Mouse (Mus musculus): Measurements from ENCODE around the gene Tmem95. TPM values are rescaled to one million over a fixed set of nuclear protein-coding genes. Genes with fewer than 3 reads are reported as not detected.
A peak's percentile ranks its signal among the peaks of the same experiment; 100 is the strongest.
"Not testable (repeated sequence)": the region's sequence is repeated elsewhere in the genome, so short reads cannot be mapped to it uniquely, and the experiment has no call there.

Gene Tmem95
- polyA plus RNA-seq, 1 experiment from 2014 or later, result not detected

DNA sequence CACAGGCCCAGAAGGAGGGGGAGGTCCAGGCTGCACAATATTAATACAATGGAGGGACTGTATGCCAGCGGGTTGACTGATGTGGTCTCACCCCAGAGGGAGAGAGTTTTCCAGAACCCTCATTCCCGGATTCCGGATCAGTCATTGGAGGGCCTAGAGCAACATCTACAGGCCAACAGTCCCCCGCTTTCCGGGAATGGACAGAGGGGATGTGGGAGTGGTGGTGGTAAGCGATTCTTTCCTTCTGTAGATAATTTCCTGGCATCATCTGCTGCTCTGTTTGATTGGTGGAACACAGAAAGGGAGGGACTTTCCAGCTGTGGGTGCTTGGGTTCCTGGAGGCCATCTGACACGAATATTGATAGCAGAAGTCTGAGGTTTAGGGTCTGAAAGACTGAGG lies 1.6 kb downstream of the Tmem95 start:
- H3K4me1 ChIP-seq, result peaks cover 34% of the 10 kb centered on the region
- no peak overlapping the region for H3K4me3 ChIP-seq
- 44% methylated on average over 7 of the region's 7 CpGs for WGBS
- peak overlapping the region; percentile 70 for H3K27ac ChIP-seq
- no peak overlapping the region for H3K9ac ChIP-seq
- H3K36me3 ChIP-seq, result no peaks in the 10 kb centered on the region
- no peaks in the 10 kb centered on the region for H3K27me3 ChIP-seq
- no peak for ATAC-seq (ENCODE audit: insufficient number of reproducible peaks, insufficient read depth, low FRiP score, low TSS enrichment)
- no peaks in the 10 kb centered on the region for H3K9me3 ChIP-seq
- H3K4me2 ChIP-seq (replicated peaks), result no peak overlapping the region; the same call in 1 of the 2 replicates

DNA sequence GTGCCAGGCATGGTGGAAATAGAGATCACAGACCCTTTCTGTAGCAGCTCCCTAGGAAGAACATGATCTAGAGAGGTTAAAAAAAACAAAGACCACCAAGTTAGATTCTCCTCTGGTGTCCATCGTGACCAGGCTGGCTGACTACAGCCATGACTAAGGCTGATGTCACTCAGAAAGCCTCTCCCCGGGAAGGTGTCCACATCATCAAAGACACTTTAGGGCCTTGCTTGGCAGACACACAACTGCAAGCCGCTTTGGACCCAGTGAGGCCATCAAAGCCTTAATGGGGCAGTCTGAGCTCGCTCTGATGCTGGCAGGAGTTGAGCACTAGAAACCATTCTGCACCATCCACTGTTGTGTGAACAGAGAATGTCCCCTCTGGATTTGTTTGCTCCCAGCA lies 5.4 kb downstream of the Tmem95 start:
- Histone ChIP-seq H3K4me2 (replicated peaks) (no peak overlapping the region), H3K4me1 (peaks cover 20% of the 10 kb centered on the region), H3K9ac (no peak overlapping the region), H3K27ac (no peak overlapping the region), H3K36me3 (no peaks in the 10 kb centered on the region), H3K4me3 (no peak overlapping the region), H3K9me3 (no peaks in the 10 kb centered on the region), H3K27me3 (no peaks in the 10 kb centered on the region)
- 89% methylated on average over 4 of the region's 4 CpGs for WGBS
- ATAC-seq (ENCODE audit: insufficient number of reproducible peaks, insufficient read depth, low FRiP score, low TSS enrichment), result no peak

DNA sequence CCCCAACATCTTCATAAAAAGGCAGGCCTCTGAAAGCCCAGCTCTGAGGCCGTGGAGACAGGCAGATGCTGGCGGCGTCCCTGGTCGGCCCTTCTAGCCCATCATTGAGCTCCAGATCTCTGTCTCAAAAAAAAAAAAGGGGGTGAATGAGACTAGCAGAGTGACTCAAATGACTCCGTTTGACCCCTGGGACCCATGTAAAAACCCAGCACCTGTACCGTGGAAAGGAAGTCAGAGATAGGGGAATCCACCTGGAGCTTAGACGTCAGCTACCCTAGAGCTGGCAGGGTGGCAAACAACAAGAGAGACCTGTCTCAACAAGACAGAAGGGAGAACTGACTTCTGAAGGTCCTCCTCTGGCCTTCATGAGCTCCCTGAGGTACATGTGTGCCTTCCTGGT lies 6.0 kb downstream of the Tmem95 start:
- Histone ChIP-seq H3K36me3 (no peaks in the 10 kb centered on the region), H3K9ac (no peak overlapping the region), H3K4me2 (replicated peaks) (no peak overlapping the region), H3K27ac (no peak overlapping the region), H3K4me3 (no peak overlapping the region), H3K9me3 (no peaks in the 10 kb centered on the region), H3K4me1 (peaks cover 13% of the 10 kb centered on the region), H3K27me3 (no peaks in the 10 kb centered on the region)
- no peak for ATAC-seq (ENCODE audit: insufficient number of reproducible peaks, insufficient read depth, low FRiP score, low TSS enrichment)
- 86% methylated on average over 7 of the region's 7 CpGs for WGBS

DNA sequence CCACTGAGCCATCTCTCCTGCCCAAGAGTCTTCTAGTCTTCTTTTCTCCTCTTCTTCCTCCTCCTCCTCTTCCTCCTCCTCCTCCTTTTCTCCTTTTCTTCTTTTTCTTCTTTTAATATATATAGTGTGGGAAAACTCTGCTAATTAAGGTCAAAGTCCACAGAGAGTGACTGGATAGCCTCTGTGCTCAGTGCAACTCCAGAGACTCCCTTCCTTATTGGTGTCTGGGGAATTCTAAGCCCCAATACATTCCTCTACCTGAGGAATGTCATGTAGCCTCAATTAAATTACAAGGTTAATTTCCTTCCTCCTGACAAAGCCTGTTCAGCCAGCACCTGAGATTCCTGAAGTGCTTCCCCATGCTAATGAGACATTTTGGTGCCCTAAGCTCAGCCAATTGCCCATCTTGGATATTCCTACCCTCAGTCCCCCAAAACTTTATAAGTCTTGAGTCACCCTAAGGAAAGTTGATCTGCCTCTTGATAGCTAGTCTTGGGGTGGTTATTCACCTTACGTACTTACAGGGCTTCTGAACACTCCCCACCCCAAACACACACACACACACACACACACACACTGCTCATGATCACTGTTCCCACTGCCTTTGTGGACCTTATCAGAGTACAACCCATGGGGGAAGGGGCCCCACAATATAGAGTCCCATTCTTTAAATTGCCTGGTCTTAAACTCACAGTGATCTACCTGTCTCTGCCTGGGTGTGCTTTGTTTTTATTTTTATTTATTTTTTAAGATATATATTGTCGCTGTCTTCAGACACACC lies 7.3 kb downstream of the Tmem95 start:
- 90% methylated on average over 2 of the region's 2 CpGs for WGBS
- H3K36me3 ChIP-seq, result no peaks in the 10 kb centered on the region

DNA sequence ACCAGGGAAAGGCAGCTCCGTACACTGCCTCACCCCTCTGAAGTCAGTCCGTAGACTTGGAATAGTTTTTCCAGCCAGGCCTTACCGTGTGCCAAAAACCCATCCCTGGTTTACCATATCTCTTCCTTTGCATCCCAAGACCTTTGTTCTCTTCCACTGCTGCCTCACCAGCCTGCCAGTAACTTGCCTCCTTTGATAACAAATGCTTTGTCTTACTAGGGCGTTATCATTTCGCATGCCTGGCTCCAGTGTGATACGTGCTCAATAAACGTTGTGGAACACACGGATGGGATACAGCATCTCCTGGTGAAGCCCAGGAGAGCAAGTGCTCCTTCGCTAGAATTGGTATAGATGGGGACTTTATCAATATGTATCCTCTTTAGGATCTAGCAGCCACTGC lies 10.5 kb downstream of the Tmem95 start:
- no peaks in the 10 kb centered on the region for H3K9me3 ChIP-seq
- no peak overlapping the region for H3K4me3 ChIP-seq
- no peak overlapping the region for H3K4me2 ChIP-seq (replicated peaks)
- no peak overlapping the region for H3K27ac ChIP-seq
- H3K9ac ChIP-seq, result no peak overlapping the region
- no peaks in the 10 kb centered on the region for H3K27me3 ChIP-seq
- 76% methylated on average over 9 of the region's 9 CpGs for WGBS
- ATAC-seq (ENCODE audit: insufficient number of reproducible peaks, insufficient read depth, low FRiP score, low TSS enrichment), result no peak
- H3K36me3 ChIP-seq, result no peaks in the 10 kb centered on the region
- no peaks in the 10 kb centered on the region for H3K4me1 ChIP-seq

More for the DNA sequence above, 7.3 kb downstream of the Tmem95 start:
- H3K27ac ChIP-seq, result no peak overlapping the region
- H3K9me3 ChIP-seq, result no peaks in the 10 kb centered on the region
- no peak for ATAC-seq (ENCODE audit: insufficient number of reproducible peaks, insufficient read depth, low FRiP score, low TSS enrichment)
- no peak overlapping the region for H3K4me3 ChIP-seq
- H3K4me1 ChIP-seq, result no peaks in the 10 kb centered on the region; the same call in 1 of the 2 replicates
- no peak overlapping the region for H3K9ac ChIP-seq
- H3K27me3 ChIP-seq, result no peaks in the 10 kb centered on the region
- no peak overlapping the region for H3K4me2 ChIP-seq (replicated peaks)

DNA sequence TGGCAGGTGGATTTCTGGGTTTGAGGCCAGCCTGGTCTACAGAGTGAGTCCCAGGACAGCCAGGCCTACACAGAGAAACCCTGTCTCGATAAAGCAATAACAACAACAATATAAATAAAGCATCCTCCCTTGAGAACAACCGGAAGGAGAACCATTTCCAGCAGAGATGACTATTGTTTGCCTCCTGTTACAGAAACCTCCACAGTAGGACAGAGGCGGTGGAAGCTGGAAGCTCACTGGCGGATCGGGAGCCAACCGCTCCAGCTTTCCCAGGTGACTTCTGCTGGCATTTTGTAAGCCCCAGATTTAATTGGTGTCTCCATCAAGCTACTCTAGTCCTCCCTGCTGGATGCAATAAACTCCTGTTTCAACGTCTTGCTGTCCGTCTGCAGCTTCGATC lies 12.3 kb downstream of the Tmem95 start:
- Histone ChIP-seq H3K9me3 (no peaks in the 10 kb centered on the region), H3K36me3 (no peaks in the 10 kb centered on the region), H3K4me3 (no peak overlapping the region), H3K4me2 (replicated peaks) (no peak overlapping the region), H3K9ac (no peak overlapping the region), H3K27ac (no peak overlapping the region), H3K4me1 (no peaks in the 10 kb centered on the region), H3K27me3 (no peaks in the 10 kb centered on the region)
- 84% methylated on average over 9 of the region's 9 CpGs for WGBS
- no peak for ATAC-seq (ENCODE audit: insufficient number of reproducible peaks, insufficient read depth, low FRiP score, low TSS enrichment)

DNA sequence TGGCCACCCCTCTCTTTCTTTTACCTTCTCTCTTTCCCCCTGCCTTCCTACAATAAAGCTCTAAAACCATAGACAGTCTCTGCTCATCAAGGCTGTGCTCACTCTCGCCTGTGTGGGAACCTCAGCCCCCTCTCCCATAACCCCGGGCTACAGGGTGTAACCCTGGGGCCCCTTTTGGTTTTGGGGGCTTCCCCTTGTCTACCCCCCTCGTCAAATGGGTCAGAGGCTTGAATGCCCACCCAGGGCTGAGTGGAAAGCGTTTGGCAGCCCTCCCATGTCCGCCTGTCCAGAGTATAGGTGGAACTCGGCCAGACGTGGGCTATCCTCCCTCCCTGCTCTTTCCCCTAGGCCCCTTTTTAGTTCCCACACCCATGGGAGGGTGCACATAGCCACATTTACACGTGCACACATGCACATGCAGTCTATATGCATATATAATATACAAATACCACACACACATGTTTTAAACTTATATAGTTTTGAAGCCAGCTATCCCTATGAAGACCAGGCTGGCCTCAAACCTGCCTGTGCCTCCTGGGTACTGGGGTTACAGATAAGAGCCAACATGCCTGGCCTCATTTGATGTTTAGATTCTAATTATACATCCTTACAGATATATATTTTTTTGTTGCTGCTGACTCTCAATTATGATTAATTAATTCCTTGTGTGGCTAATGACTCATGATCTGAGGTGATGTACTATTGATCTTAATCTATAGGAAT lies 13.5 kb downstream of the Tmem95 start:
- Histone ChIP-seq H3K36me3 (no peaks in the 10 kb centered on the region), H3K9ac (no peak overlapping the region), H3K9me3 (no peaks in the 10 kb centered on the region), H3K27ac (no peak overlapping the region), H3K4me1 (no peaks in the 10 kb centered on the region), H3K4me2 (replicated peaks) (no peak overlapping the region), H3K4me3 (no peak overlapping the region), H3K27me3 (peaks cover under 1% of the 10 kb centered on the region)
- no peak for ATAC-seq (ENCODE audit: insufficient number of reproducible peaks, insufficient read depth, low FRiP score, low TSS enrichment)
- 58% methylated on average over 8 of the region's 8 CpGs for WGBS

DNA sequence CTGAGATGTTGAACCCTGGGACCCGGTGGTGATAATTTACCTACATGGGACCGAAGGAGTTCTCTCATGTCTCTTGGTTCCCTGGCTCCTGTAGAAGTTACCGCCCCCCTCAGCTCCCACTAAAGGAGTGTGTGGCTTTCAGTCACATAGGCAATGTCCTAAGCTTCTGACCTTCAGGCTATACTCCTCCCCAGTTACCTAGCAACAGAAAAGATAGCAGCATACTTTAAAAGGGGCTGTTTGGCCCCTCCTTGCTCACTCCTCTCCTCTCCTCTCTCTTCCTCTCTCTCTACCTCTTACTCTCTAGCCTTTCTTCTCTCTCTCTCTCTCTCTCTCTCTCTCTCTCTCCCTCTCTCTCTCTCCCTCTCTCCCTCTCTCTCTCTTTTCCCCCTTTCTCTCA lies 14.1 kb downstream of the Tmem95 start:
- not testable (repeated sequence) for H3K9ac ChIP-seq; H3K27ac ChIP-seq; H3K9me3 ChIP-seq; H3K36me3 ChIP-seq; H3K27me3 ChIP-seq; H3K4me2 ChIP-seq (replicated peaks); H3K4me1 ChIP-seq; ATAC-seq (ENCODE audit: insufficient number of reproducible peaks, insufficient read depth, low FRiP score, low TSS enrichment); H3K4me3 ChIP-seq
- 82% methylated on average over 3 of the region's 3 CpGs for WGBS

DNA sequence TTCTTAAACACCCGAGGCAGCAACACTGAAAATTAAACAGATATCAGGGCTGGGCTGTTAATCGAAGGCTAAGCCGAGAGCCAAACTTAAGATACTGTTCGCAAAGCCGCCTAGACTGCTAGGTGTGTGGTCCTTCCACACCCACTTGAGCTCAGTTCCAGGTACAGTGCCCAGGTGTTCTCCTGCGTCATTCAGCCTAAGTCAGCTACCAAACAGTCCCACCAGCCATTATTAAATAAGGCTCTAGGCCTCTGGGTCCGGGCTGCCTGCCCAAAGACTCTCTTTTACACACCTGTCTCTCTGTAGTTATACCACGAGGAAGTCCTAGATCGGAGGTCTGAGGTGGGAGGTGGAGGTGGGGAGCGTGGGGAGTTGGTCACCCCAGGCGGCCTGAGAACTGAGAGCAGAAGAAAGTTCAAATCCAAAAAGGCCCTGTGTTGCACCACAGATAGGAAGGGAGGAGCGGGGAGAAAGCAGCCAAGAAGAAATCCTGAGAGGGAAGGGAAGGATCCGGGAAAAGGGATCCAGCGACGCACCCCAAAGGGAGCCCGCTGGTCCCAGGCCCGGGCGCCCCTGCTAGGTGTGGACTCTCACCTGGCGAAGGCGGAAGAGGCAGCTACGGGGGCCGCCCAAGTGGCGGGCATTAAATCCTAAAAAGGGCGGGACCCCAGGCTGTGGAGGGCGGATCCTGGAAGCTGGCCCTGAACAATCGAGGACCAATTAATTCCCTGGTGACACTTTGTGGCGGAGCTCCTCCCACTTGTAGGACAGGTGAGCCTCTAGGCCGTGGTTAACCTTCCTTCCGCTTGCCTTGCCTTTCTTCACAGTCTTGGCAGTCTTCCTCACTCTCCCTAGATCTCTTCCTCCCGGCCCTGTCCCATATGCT lies 19.5 kb downstream of the Tmem95 start, which contains the start of gene Tnk1:
Gene Tnk1, minus strand, starts transcription at position 618 of the 886 bp plus-strand sequence.
- ATAC-seq (ENCODE audit: insufficient number of reproducible peaks, insufficient read depth, low FRiP score, low TSS enrichment), result no peak
- 0 out of 2 replicates have a peak within 1 kb of the TSS, but pooled peaks have one; percentile 8 for H3K4me3 ChIP-seq
- H3K36me3 ChIP-seq, result no peaks in the 10 kb centered on the region
- peaks cover 20% of the 10 kb centered on the region for H3K27me3 ChIP-seq
- peak within 1 kb of the TSS; percentile 21 for H3K4me2 ChIP-seq (replicated peaks)
- H3K27ac ChIP-seq, result no peak within 1 kb of the TSS
- no peaks in the 10 kb centered on the region for H3K9me3 ChIP-seq
- whole genome bisulfite sequencing, result 18% methylated on average over 30 of the region's 30 CpGs
- H3K4me1 ChIP-seq, result peaks cover 5% of the 10 kb centered on the region
- H3K9ac ChIP-seq, result no peak within 1 kb of the TSS

DNA sequence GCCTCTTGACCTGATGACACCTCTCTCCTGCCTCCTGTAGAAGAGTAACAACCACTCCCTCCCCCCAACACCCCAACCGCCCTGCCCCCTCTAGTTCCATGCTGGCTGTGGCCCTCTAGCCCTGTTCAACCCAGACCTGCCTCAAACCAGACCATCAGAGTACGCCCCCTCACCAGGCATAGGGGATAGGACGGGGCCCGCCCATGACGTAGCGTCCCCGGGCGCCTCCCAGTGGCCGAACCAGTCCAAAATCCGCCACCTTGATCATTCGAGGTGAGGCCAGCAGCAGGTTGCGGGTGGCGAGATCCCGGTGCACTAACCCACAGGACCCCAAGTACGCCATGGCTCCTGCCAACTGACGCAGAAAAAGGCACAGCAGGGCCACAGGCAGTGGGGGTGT lies 22.5 kb downstream of the Tmem95 start:
- H3K4me1 ChIP-seq, result peaks cover 5% of the 10 kb centered on the region
- WGBS, result 15% methylated on average over 16 of the region's 16 CpGs
- H3K4me2 ChIP-seq (replicated peaks), result peak overlapping the region; percentile 22

DNA sequence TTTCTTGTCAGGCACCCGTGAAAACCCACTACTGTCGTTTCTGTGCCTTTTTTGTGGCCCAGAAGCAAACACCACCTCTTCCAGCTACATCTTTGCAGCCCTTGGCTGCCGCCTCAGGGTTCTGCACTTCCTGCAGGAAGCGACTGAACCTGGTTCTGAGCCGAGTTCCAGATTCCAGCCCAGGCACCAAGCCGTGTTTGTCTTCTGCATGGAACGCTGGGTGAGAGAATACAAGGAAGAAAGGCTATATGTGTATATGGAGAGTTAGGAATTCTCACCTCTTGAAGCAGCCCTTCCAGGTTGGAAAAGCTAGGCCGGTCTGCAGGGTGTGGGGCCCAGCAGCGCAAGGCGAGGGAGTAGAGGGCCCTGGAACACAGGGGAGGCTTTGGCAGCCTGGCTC lies 23.1 kb downstream of the Tmem95 start:
- Histone ChIP-seq H3K36me3 (peaks cover 28% of the 10 kb centered on the region), H3K9ac (no peak overlapping the region), H3K4me3 (no peak overlapping the region), H3K4me2 (replicated peaks) (no peak overlapping the region), H3K27me3 (peaks cover 20% of the 10 kb centered on the region), H3K4me1 (peaks cover 5% of the 10 kb centered on the region), H3K27ac (peak overlapping the region; percentile 26; the same call in 1 of the 2 replicates), H3K9me3 (no peaks in the 10 kb centered on the region)
- ATAC-seq (ENCODE audit: insufficient number of reproducible peaks, insufficient read depth, low FRiP score, low TSS enrichment), result no peak
- WGBS, result 88% methylated on average over 10 of the region's 10 CpGs

More for the DNA sequence above, 22.5 kb downstream of the Tmem95 start:
- no peak for ATAC-seq (ENCODE audit: insufficient number of reproducible peaks, insufficient read depth, low FRiP score, low TSS enrichment)
- H3K27ac ChIP-seq, result no peak overlapping the region
- H3K4me3 ChIP-seq, result no peak overlapping the region
- H3K9me3 ChIP-seq, result no peaks in the 10 kb centered on the region
- peaks cover 20% of the 10 kb centered on the region for H3K27me3 ChIP-seq
- H3K9ac ChIP-seq, result no peak overlapping the region
- H3K36me3 ChIP-seq, result peaks cover 21% of the 10 kb centered on the region

Measured in embryonic facial prominence, embryonic 12.5 days (tissue).